Mouse (Mus musculus): Measurements from ENCODE around the gene Arhgap15. TPM values are rescaled to one million over a fixed set of nuclear protein-coding genes. Genes with fewer than 3 reads are reported as not detected.
A peak's percentile ranks its signal among the peaks of the same experiment; 100 is the strongest.

The Arhgap15 gene
- polyA plus RNA-seq, 1 experiment, result 0.20 TPM

DNA sequence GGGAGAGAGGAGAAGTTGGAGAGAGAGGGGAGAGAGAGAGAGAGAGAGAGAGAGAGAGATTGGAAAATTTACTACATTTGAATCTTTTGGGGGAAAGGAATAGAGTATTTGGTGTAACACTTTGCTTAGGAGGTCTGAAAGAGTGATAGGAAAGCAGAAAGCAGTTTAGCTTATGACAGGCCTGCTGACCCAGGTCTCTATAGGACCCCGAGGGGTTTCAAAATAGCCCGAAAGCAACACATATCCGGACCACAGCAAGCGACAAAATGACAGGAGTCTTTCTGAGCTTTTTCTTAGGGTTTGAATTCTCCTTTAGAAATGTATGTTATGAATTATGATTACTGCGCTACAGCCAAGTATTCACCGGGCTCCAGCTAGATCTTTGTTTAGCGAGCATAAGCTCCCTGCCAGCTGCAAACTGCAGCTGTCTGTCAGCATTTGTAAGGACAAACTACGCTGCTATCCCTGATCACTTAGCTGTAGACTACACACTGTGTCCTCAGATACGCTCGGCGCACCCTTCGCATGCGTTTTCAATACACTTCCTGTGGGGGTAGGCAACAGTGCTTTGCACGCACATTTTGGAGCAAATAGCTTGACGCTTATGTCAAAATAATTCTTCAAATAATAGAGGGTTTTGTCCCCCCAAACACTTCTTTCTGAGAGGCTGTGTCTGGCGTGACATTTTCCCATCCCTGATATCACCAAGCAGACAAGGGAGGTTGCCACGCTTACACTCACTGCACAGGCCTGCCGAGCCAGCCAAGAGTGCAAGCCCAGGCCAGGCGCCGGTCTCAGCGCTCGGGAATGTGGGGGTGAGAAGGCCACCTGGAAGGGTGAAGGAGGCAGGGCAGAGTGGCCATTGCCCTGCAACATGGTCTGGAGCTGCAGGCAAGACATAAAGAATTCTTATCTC lies 355.9 kb downstream of the Arhgap15 start:
- H3K27me3 ChIP-seq (ENCODE audit: control insufficient read depth, insufficient read depth, low read length), result no peaks in the 10 kb centered on the region
- 76% methylated on average over 22 of the region's 22 CpGs for WGBS
- H3K4me3 ChIP-seq (ENCODE audit: low read depth, low read length), result no peak overlapping the region
- peak overlapping the region; percentile 37 for H3K27ac ChIP-seq (ENCODE audit: insufficient read depth, low read depth, low read length)
- H3K4me1 ChIP-seq (ENCODE audit: control insufficient read depth, insufficient read depth, insufficient read length, low read length), result no peaks in the 10 kb centered on the region
- no peaks in the 10 kb centered on the region for H3K36me3 ChIP-seq (ENCODE audit: control insufficient read depth, insufficient read depth, low read length)
- TF ChIP-seq POLR2A (IDR thresholded peaks at IDR 0.05; ENCODE audit: low read depth, low read length) (no peak), CTCF (IDR thresholded peaks at IDR 0.05; ENCODE audit: extremely low read depth, insufficient read length, insufficient replicate concordance, low read depth, low read length) (no peak)

DNA sequence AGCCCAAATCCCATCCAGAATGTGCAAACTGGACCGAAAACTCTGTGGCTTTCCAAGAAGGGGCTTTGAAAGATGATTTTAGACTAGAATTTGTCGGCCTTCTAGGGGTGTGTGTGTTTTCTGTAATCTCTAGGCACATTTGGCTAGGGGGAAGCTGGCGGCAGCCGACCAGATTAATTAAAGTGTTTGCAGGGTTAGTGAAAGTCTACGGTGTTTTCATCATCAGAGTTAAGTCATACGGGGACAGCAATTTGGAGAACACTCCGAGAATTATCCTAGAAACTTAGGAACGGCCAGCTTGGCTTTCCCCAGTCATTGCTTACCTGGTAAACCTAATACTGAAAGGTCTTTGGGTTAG lies 356.6 kb downstream of the Arhgap15 start:
- H3K27ac ChIP-seq (ENCODE audit: insufficient read depth, low read depth, low read length), result peak overlapping the region; percentile 33; the same call in 1 of the 2 replicates
- WGBS, result 75% methylated on average over 8 of the region's 8 CpGs
- TF ChIP-seq CTCF (IDR thresholded peaks at IDR 0.05; ENCODE audit: extremely low read depth, insufficient read length, insufficient replicate concordance, low read depth, low read length) (no peak), POLR2A (IDR thresholded peaks at IDR 0.05; ENCODE audit: low read depth, low read length) (no peak)

DNA sequence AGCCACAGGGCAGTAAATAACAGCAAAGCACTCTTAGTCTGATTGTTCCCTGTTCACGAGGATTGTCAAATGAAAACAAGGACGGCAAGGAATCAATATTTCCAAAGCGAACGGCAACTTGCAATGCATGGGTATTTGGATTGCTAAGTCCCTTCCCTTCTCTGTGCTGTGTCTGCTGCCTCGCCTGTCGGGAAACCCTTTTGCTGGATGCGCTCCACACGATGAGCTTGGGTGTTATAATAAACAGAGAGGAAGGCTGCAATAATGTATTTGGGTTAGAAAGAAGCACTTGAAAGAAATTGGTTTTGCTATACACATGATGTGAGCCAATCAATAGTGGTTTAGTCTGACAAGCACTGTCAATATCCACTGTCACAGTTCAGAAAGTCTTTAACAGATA lies 357.7 kb downstream of the Arhgap15 start:
- H3K36me3 ChIP-seq (ENCODE audit: control insufficient read depth, insufficient read depth, low read length), result no peaks in the 10 kb centered on the region
- TF ChIP-seq POLR2A (IDR thresholded peaks at IDR 0.05; ENCODE audit: low read depth, low read length) (no peak), CTCF (IDR thresholded peaks at IDR 0.05; ENCODE audit: extremely low read depth, insufficient read length, insufficient replicate concordance, low read depth, low read length) (no peak)
- no peaks in the 10 kb centered on the region for H3K4me1 ChIP-seq (ENCODE audit: control insufficient read depth, insufficient read depth, insufficient read length, low read length)
- WGBS, result 61% methylated on average over 8 of the region's 8 CpGs
- H3K4me3 ChIP-seq (ENCODE audit: low read depth, low read length), result no peak overlapping the region
- no peaks in the 10 kb centered on the region for H3K27me3 ChIP-seq (ENCODE audit: control insufficient read depth, insufficient read depth, low read length)
- no peak overlapping the region for H3K27ac ChIP-seq (ENCODE audit: insufficient read depth, low read depth, low read length)

More for the DNA sequence above, 356.6 kb downstream of the Arhgap15 start:
- no peaks in the 10 kb centered on the region for H3K36me3 ChIP-seq (ENCODE audit: control insufficient read depth, insufficient read depth, low read length)
- H3K27me3 ChIP-seq (ENCODE audit: control insufficient read depth, insufficient read depth, low read length), result no peaks in the 10 kb centered on the region
- no peaks in the 10 kb centered on the region for H3K4me1 ChIP-seq (ENCODE audit: control insufficient read depth, insufficient read depth, insufficient read length, low read length)
- H3K4me3 ChIP-seq (ENCODE audit: low read depth, low read length), result no peak overlapping the region

GRCm38 (mm10) chr2:44111276-44111675 lies 362.7 kb downstream of the Arhgap15 start:
- H3K4me1 ChIP-seq (ENCODE audit: control insufficient read depth, insufficient read depth, insufficient read length, low read length), result no peaks in the 10 kb centered on the region
- H3K27ac ChIP-seq (ENCODE audit: insufficient read depth, low read depth, low read length), result no peak overlapping the region
- TF ChIP-seq CTCF (IDR thresholded peaks at IDR 0.05; ENCODE audit: extremely low read depth, insufficient read length, insufficient replicate concordance, low read depth, low read length), result no peak
- TF ChIP-seq POLR2A (IDR thresholded peaks at IDR 0.05; ENCODE audit: low read depth, low read length), result no peak
- no peaks in the 10 kb centered on the region for H3K36me3 ChIP-seq (ENCODE audit: control insufficient read depth, insufficient read depth, low read length)
- H3K27me3 ChIP-seq (ENCODE audit: control insufficient read depth, insufficient read depth, low read length), result no peaks in the 10 kb centered on the region
- no peak overlapping the region for H3K4me3 ChIP-seq (ENCODE audit: low read depth, low read length)
- WGBS, result 80% methylated on average over 3 of the region's 3 CpGs

DNA sequence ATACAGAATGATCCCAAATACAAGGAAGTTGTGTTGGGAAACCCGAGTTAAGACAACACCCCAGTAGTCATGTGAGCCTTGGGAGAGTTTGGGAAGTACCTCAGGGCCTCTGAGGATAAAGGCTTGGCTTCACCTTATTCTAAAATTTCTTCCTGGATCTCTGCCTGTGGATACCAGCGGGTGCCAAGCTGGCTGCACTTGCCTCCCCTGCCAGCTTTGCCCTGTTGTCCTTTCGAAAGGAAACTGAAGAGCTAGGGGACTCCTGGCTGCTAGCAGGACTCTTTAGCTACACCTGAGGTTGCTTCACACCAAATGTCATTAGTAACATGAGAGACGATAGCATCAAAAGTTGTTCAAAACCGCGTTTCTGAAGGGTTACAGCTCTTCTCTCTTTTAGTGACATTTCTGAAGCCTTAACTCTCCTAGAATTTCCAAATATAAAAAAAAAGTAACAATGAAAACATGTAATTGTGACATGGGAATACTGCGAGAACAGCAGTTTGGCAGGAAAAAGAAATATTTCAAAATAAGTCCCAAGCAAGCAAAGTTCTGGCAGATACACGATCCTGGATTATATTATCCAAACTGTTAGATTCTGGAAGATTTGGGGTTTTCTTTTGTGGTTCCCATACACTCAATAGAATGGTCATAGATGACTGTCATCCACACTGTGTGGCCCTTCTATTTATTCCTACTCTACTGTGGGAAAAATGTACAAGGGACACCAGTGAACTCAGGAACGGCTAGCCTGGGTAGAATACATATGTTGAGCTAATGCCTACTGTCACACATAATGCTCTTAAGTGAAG lies 364.6 kb downstream of the Arhgap15 start:
- Histone ChIP-seq H3K27ac (ENCODE audit: insufficient read depth, low read depth, low read length) (peak overlapping the region; percentile 7; the same call in 1 of the 2 replicates), H3K4me3 (ENCODE audit: low read depth, low read length) (no peak overlapping the region), H3K4me1 (ENCODE audit: control insufficient read depth, insufficient read depth, insufficient read length, low read length) (no peaks in the 10 kb centered on the region), H3K27me3 (ENCODE audit: control insufficient read depth, insufficient read depth, low read length) (no peaks in the 10 kb centered on the region), H3K36me3 (ENCODE audit: control insufficient read depth, insufficient read depth, low read length) (no peaks in the 10 kb centered on the region)
- TF ChIP-seq CTCF (IDR thresholded peaks at IDR 0.05; ENCODE audit: extremely low read depth, insufficient read length, insufficient replicate concordance, low read depth, low read length) (no peak), POLR2A (IDR thresholded peaks at IDR 0.05; ENCODE audit: low read depth, low read length) (no peak)
- 78% methylated on average over 9 of the region's 9 CpGs for WGBS

GRCm38 (mm10) chr2:44114296-44114695 lies 365.7 kb downstream of the Arhgap15 start:
- no peak overlapping the region for H3K27ac ChIP-seq (ENCODE audit: insufficient read depth, low read depth, low read length)
- H3K4me1 ChIP-seq (ENCODE audit: control insufficient read depth, insufficient read depth, insufficient read length, low read length), result no peaks in the 10 kb centered on the region
- H3K4me3 ChIP-seq (ENCODE audit: low read depth, low read length), result no peak overlapping the region
- 40% methylated on average over 2 of the region's 2 CpGs for WGBS
- no peak for TF ChIP-seq POLR2A (IDR thresholded peaks at IDR 0.05; ENCODE audit: low read depth, low read length)
- TF ChIP-seq CTCF (IDR thresholded peaks at IDR 0.05; ENCODE audit: extremely low read depth, insufficient read length, insufficient replicate concordance, low read depth, low read length), result no peak
- H3K36me3 ChIP-seq (ENCODE audit: control insufficient read depth, insufficient read depth, low read length), result no peaks in the 10 kb centered on the region
- H3K27me3 ChIP-seq (ENCODE audit: control insufficient read depth, insufficient read depth, low read length), result no peaks in the 10 kb centered on the region

GRCm38 (mm10) chr2:44121162-44121561 lies 372.5 kb downstream of the Arhgap15 start:
- Histone ChIP-seq H3K4me3 (ENCODE audit: low read depth, low read length) (no peak overlapping the region), H3K4me1 (ENCODE audit: control insufficient read depth, insufficient read depth, insufficient read length, low read length) (no peaks in the 10 kb centered on the region), H3K27me3 (ENCODE audit: control insufficient read depth, insufficient read depth, low read length) (no peaks in the 10 kb centered on the region), H3K36me3 (ENCODE audit: control insufficient read depth, insufficient read depth, low read length) (no peaks in the 10 kb centered on the region), H3K27ac (ENCODE audit: insufficient read depth, low read depth, low read length) (no peak overlapping the region)
- TF ChIP-seq CTCF (IDR thresholded peaks at IDR 0.05; ENCODE audit: extremely low read depth, insufficient read length, insufficient replicate concordance, low read depth, low read length) (no peak), POLR2A (IDR thresholded peaks at IDR 0.05; ENCODE audit: low read depth, low read length) (no peak)
- WGBS, result 77% methylated on average over 5 of the region's 5 CpGs

All from small intestine, adult 2 months (tissue).